Mouse (Mus musculus) embryonic facial prominence, embryonic 12.5 days (tissue): ENCODE measurements at regions not wholly inside any gene's neighbourhood (a gene's known extent, or its start where the extent isn't known, plus 50 kb on each side); places are given as distances from the start of the nearest gene placed in this dataset.

Experiments used
- ATAC-seq: fragments of 200-750 bp; cut with Nextera tagmentation; 2 replicates; pipeline ENCODE4 v1.8.0; 2017; ENCODE audit not compliant: insufficient number of reproducible peaks, insufficient read depth, low FRiP score, low TSS enrichment
- H3K27ac ChIP-seq: fragments of 300-500 bp; sonication (generic); 2 replicates; pipeline ENCODE4 v1.5.1; 2016; ENCODE audit warnings: mild to moderate bottlenecking
- H3K27me3 ChIP-seq: fragments of 300-500 bp; sonication (generic); 2 replicates; pipeline ENCODE4 v1.6.1; 2016; ENCODE audit warnings: mild to moderate bottlenecking, moderate library complexity
- H3K36me3 ChIP-seq: fragments of 300-500 bp; sonication (generic); 2 replicates; pipeline ENCODE4 v1.6.1; 2016; ENCODE audit warnings: mild to moderate bottlenecking
- H3K4me1 ChIP-seq: fragments of 300-500 bp; sonication (generic); 2 replicates; pipeline ENCODE4 v1.6.1; 2016
- H3K4me2 ChIP-seq: fragments of 300-500 bp; sonication (generic); replicated peaks from 2 replicates; pipeline ENCODE4 v1.6.1; 2016; ENCODE audit warnings: mild to moderate bottlenecking, moderate library complexity
- H3K4me3 ChIP-seq: fragments of 300-500 bp; sonication (generic); 2 replicates; pipeline ENCODE4 v1.5.1; 2016; ENCODE audit warnings: mild to moderate bottlenecking
- H3K9ac ChIP-seq: fragments of 300-500 bp; sonication (generic); 2 replicates; pipeline ENCODE4 v1.6.1; 2016; ENCODE audit warnings: mild to moderate bottlenecking, moderate library complexity
- H3K9me3 ChIP-seq: fragments of 300-500 bp; sonication (generic); 2 replicates; pipeline ENCODE4 v1.6.1; 2016; ENCODE audit warnings: mild to moderate bottlenecking, moderate library complexity
- WGBS: fragments of 180-500 bp; shearing (Covaris S2); methylation state at CpG from one replicate; pipeline ENCODE4 v1.1.7; 2016; 5-methylcytosine and 5-hydroxymethylcytosine counted together

- no peaks in the 10 kb centered on the region for H3K27me3 ChIP-seq
- H3K4me2 ChIP-seq: no peak overlapping the region
- H3K27ac ChIP-seq: no peak overlapping the region
- 65% methylated on average over 3 of the region's 3 CpGs for WGBS
- no peaks in the 10 kb centered on the region for H3K4me1 ChIP-seq
- H3K36me3 ChIP-seq: no peaks in the 10 kb centered on the region
- no peak overlapping the region for H3K9ac ChIP-seq
- H3K4me3 ChIP-seq: no peak overlapping the region
- no peak for ATAC-seq
- H3K9me3 ChIP-seq: 0 out of 2 replicates have a peak, but pooled peaks cover 4% of the 10 kb centered on the region
Observed at GRCm38 (mm10) chr9:101641524-101641923, 220.1 kb upstream of the 9630041A04Rik start.

GRCm38 (mm10) chr9:101640598-101640997 is 221.0 kb upstream of the 9630041A04Rik start:
- Histone ChIP-seq H3K36me3 (no peaks in the 10 kb centered on the region), H3K9me3 (0 out of 2 replicates have a peak, but pooled peaks cover 4% of the 10 kb centered on the region), H3K4me2 (no peak overlapping the region), H3K27me3 (no peaks in the 10 kb centered on the region), H3K9ac (no peak overlapping the region), H3K27ac (no peak overlapping the region), H3K4me3 (no peak overlapping the region), H3K4me1 (no peaks in the 10 kb centered on the region)
- ATAC-seq: no peak

- Histone ChIP-seq H3K4me2 (no peak overlapping the region), H3K27ac (no peak overlapping the region), H3K27me3 (no peaks in the 10 kb centered on the region), H3K4me3 (no peak overlapping the region), H3K9me3 (no peaks in the 10 kb centered on the region), H3K9ac (no peak overlapping the region), H3K4me1 (no peaks in the 10 kb centered on the region), H3K36me3 (no peaks in the 10 kb centered on the region)
- WGBS: 86% methylated on average over 2 of the region's 2 CpGs
- ATAC-seq: no peak
Observed at GRCm38 (mm10) chr9:101616261-101616660, 245.4 kb upstream of the 9630041A04Rik start.

DNA sequence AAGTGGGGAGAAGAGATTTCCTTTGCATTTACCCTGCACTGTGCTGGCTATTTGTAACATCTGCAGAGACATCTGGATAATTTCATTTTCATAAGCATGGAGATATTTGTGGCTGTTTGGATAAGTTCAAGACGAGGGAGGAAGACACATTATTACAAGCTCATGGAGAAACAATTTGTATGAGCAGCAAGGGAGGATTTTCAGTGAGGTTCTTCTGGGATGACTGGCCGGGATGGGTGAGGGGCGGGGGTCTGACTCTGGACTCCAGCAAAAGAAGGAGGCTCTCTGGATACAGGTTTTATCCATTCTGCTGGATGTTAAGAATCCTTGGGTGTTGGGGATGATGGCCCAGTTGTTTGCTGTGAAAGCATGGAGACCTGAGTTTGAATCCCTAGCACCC is 246.5 kb upstream of the 9630041A04Rik start:
- 67% methylated on average over 3 of the region's 3 CpGs for WGBS
- Histone ChIP-seq H3K9ac (no peak overlapping the region), H3K4me1 (no peaks in the 10 kb centered on the region), H3K9me3 (no peaks in the 10 kb centered on the region), H3K4me3 (no peak overlapping the region), H3K27me3 (no peaks in the 10 kb centered on the region), H3K27ac (no peak overlapping the region), H3K36me3 (no peaks in the 10 kb centered on the region), H3K4me2 (no peak overlapping the region)
- ATAC-seq: no peak

DNA sequence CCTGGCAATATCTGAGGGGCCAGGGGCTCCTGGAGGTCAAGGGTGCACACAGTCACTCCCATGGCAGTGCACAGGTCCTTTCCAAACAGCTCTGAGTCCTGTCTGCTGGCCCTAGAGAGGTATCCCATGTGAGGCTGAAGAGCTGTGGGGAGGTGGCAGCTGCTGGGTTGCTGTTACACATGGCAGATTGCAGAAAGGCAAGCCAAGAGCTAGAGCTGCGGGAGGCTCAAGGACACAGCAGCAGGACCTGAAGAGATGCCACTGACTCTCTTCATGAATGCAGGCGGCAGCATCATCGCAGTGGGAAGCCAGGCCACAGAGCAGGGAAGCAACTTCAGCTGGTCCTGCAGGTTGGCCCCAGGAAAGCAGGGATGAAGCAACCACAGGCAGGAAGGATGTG is 247.7 kb upstream of the 9630041A04Rik start:
- H3K4me3 ChIP-seq: no peak overlapping the region
- no peaks in the 10 kb centered on the region for H3K9me3 ChIP-seq
- H3K27me3 ChIP-seq: no peaks in the 10 kb centered on the region
- no peak overlapping the region for H3K4me2 ChIP-seq
- H3K27ac ChIP-seq: no peak overlapping the region
- no peaks in the 10 kb centered on the region for H3K36me3 ChIP-seq
- H3K9ac ChIP-seq: no peak overlapping the region
- H3K4me1 ChIP-seq: no peaks in the 10 kb centered on the region
- WGBS: 72% methylated on average over 3 of the region's 3 CpGs
- ATAC-seq: no peak

DNA sequence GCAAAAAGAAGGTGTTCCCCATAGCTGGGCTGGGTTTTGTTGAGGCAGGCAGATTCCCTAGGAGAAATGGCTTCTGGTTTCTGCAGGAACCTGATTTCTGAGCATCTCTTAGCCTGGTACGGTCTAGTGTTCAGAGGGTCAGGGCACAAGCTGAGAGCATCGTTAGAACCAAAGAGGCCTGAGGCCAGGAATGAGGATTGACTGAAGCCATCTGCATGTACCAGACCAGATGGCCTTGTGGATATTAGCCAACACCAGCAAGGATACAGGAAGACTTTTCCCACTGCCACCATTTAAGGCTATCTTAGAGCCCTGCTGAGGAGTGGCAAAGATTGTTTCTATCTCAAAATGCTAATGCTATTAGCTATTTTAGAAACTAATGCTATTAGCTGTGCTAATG is 248.2 kb upstream of the 9630041A04Rik start:
- Histone ChIP-seq H3K4me3 (no peak overlapping the region), H3K4me1 (no peaks in the 10 kb centered on the region), H3K27me3 (no peaks in the 10 kb centered on the region), H3K27ac (no peak overlapping the region), H3K9me3 (no peaks in the 10 kb centered on the region), H3K9ac (no peak overlapping the region), H3K4me2 (no peak overlapping the region), H3K36me3 (no peaks in the 10 kb centered on the region)
- WGBS: 70% methylated on average over 2 of the region's 2 CpGs
- ATAC-seq: no peak

- H3K9me3 ChIP-seq: no peaks in the 10 kb centered on the region
- H3K4me3 ChIP-seq: no peak overlapping the region
- no peaks in the 10 kb centered on the region for H3K27me3 ChIP-seq
- no peak for ATAC-seq
- H3K4me1 ChIP-seq: no peaks in the 10 kb centered on the region
- H3K9ac ChIP-seq: no peak overlapping the region
- 81% methylated on average over 5 of the region's 5 CpGs for WGBS
- H3K36me3 ChIP-seq: no peaks in the 10 kb centered on the region
- H3K27ac ChIP-seq: no peak overlapping the region
- H3K4me2 ChIP-seq: no peak overlapping the region
Observed at GRCm38 (mm10) chr9:101612971-101613370, 248.7 kb upstream of the 9630041A04Rik start.

GRCm38 (mm10) chr9:101612571-101612970 is 249.1 kb upstream of the 9630041A04Rik start:
- Histone ChIP-seq H3K9me3 (no peaks in the 10 kb centered on the region), H3K27me3 (no peaks in the 10 kb centered on the region), H3K27ac (no peak overlapping the region), H3K36me3 (no peaks in the 10 kb centered on the region), H3K4me1 (no peaks in the 10 kb centered on the region), H3K4me2 (no peak overlapping the region), H3K9ac (no peak overlapping the region), H3K4me3 (no peak overlapping the region)
- WGBS: 76% methylated on average over 4 of the region's 4 CpGs
- no peak for ATAC-seq

GRCm38 (mm10) chr9:101611481-101611880 is 250.2 kb upstream of the 9630041A04Rik start:
- H3K9me3 ChIP-seq: no peaks in the 10 kb centered on the region
- WGBS: 17% methylated on average over 3 of the region's 3 CpGs
- ATAC-seq: no peak

GRCm38 (mm10) chr9:101610806-101611443 is 250.7 kb upstream of the 9630041A04Rik start:
- H3K9ac ChIP-seq: no peak overlapping the region
- no peaks in the 10 kb centered on the region for H3K27me3 ChIP-seq
- H3K4me2 ChIP-seq: no peak overlapping the region
- H3K27ac ChIP-seq: no peak overlapping the region
- H3K9me3 ChIP-seq: no peaks in the 10 kb centered on the region
- H3K36me3 ChIP-seq: no peaks in the 10 kb centered on the region
- no peak overlapping the region for H3K4me3 ChIP-seq
- no peak for ATAC-seq
- H3K4me1 ChIP-seq: no peaks in the 10 kb centered on the region
- 81% methylated on average over 8 of the region's 8 CpGs for WGBS

More at GRCm38 (mm10) chr9:101611481-101611880, 250.2 kb upstream of the 9630041A04Rik start:
- Histone ChIP-seq H3K9ac (no peak overlapping the region), H3K27ac (no peak overlapping the region), H3K4me3 (no peak overlapping the region), H3K36me3 (no peaks in the 10 kb centered on the region), H3K4me1 (no peaks in the 10 kb centered on the region), H3K4me2 (no peak overlapping the region), H3K27me3 (no peaks in the 10 kb centered on the region)

GRCm38 (mm10) chr9:101610338-101610737 is 251.3 kb upstream of the 9630041A04Rik start:
- H3K9me3 ChIP-seq: no peaks in the 10 kb centered on the region
- H3K36me3 ChIP-seq: no peaks in the 10 kb centered on the region
- WGBS: 88% methylated on average over 4 of the region's 4 CpGs
- no peak overlapping the region for H3K4me2 ChIP-seq
- no peak overlapping the region for H3K27ac ChIP-seq
- no peak overlapping the region for H3K9ac ChIP-seq
- H3K27me3 ChIP-seq: no peaks in the 10 kb centered on the region
- no peaks in the 10 kb centered on the region for H3K4me1 ChIP-seq
- H3K4me3 ChIP-seq: no peak overlapping the region
- no peak for ATAC-seq

- Histone ChIP-seq H3K36me3 (no peaks in the 10 kb centered on the region), H3K27me3 (no peaks in the 10 kb centered on the region), H3K4me3 (no peak overlapping the region), H3K27ac (no peak overlapping the region), H3K9me3 (no peaks in the 10 kb centered on the region), H3K4me1 (no peaks in the 10 kb centered on the region), H3K4me2 (no peak overlapping the region), H3K9ac (no peak overlapping the region)
- 74% methylated on average over 6 of the region's 6 CpGs for WGBS
- no peak for ATAC-seq
Observed at GRCm38 (mm10) chr9:101602799-101603198, 258.8 kb upstream of the 9630041A04Rik start.

- ATAC-seq: no peak
- Histone ChIP-seq H3K9ac (no peak overlapping the region), H3K9me3 (no peaks in the 10 kb centered on the region), H3K27ac (no peak overlapping the region), H3K36me3 (no peaks in the 10 kb centered on the region), H3K4me3 (no peak overlapping the region), H3K4me2 (no peak overlapping the region), H3K4me1 (no peaks in the 10 kb centered on the region), H3K27me3 (no peaks in the 10 kb centered on the region)
- WGBS: 81% methylated on average over 3 of the region's 3 CpGs
Observed at GRCm38 (mm10) chr9:101596898-101597297, 264.7 kb upstream of the 9630041A04Rik start.
